Mouse (Mus musculus) limb, embryonic 12.5 days (tissue): ENCODE results near the gene Gm10295. TPM values are rescaled to one million over a fixed set of nuclear protein-coding genes. Genes with fewer than 3 reads are reported as not detected.

Experiments
- ATAC-seq: fragments of 200-750 bp; cut with Nextera tagmentation; 2 replicates; pipeline ENCODE4 v1.8.0; 2017; ENCODE audit warnings: low read depth, moderate TSS enrichment; ENCODE audit not compliant: insufficient number of reproducible peaks, insufficient read depth, low FRiP score, low TSS enrichment
- H3K27ac ChIP-seq: fragments of 300-500 bp; sonication (generic); 2 replicates; pipeline ENCODE4 v1.5.1; 2016; ENCODE audit warnings: mild to moderate bottlenecking, moderate library complexity
- H3K27me3 ChIP-seq: fragments of 300-500 bp; sonication (generic); 2 replicates; pipeline ENCODE4 v1.6.1; 2016; ENCODE audit warnings: mild to moderate bottlenecking, moderate library complexity
- H3K36me3 ChIP-seq: fragments of 300-500 bp; sonication (generic); 2 replicates; pipeline ENCODE4 v1.6.1; 2016; ENCODE audit warnings: mild to moderate bottlenecking, moderate library complexity
- H3K4me1 ChIP-seq: fragments of 300-500 bp; sonication (generic); replicated peaks from 2 replicates; pipeline ENCODE4 v1.6.1; 2016
- H3K4me2 ChIP-seq: fragments of 300-500 bp; sonication (generic); 2 replicates; pipeline ENCODE4 v1.6.1; 2016; ENCODE audit warnings: mild to moderate bottlenecking, moderate library complexity
- H3K4me3 ChIP-seq: fragments of 300-500 bp; sonication (generic); replicated peaks from 2 replicates; pipeline ENCODE4 v1.5.1; 2016; ENCODE audit warnings: mild to moderate bottlenecking
- H3K9ac ChIP-seq: fragments of 300-500 bp; sonication (generic); replicated peaks from 2 replicates; pipeline ENCODE4 v1.6.1; 2016; ENCODE audit warnings: mild to moderate bottlenecking, moderate library complexity
- H3K9me3 ChIP-seq: fragments of 300-500 bp; sonication (generic); 2 replicates; pipeline ENCODE4 v1.6.1; 2016; ENCODE audit warnings: mild to moderate bottlenecking, moderate library complexity
- WGBS: fragments of 180-500 bp; shearing (Covaris S2); methylation state at CpG from one replicate; pipeline ENCODE4 v1.1.7; 2016; 5-methylcytosine and 5-hydroxymethylcytosine counted together
- polyA plus RNA-seq: library from polyadenylated mRNA; unstranded; fragments of >200 nt; fragmentation: Nextera tagmentation; extraction: Ambion mirVana; gene quantifications from 2 replicates; pipeline ENCODE4 v1.2.1, GENCODE M21; 2016

Gm10295 gene
- polyA plus RNA-seq, 1 experiment from 2014 or later: not detected

DNA sequence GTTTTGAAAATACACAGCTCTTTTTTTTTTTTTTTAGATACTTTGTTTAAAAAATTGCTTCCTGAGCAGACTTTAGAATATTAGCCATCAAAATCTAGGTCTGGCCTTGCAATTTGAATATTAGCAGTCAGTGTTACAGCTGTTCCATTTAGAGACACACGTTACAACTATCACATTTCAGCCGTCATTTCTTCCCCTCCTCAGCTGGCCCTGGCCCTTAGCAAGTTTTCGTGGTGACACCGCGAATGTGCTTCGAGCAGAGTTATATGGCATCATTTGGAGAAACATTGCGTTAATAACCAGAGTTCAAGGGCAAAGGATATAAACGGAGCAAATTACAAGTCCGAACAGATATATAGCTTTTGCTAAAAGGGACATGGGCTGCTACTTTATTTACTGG is 2.4 kb downstream of the Gm10295 start:
- Histone ChIP-seq H3K9ac (no peak overlapping the region), H3K36me3 (no peaks in the 10 kb centered on the region), H3K27me3 (peaks cover 11% of the 10 kb centered on the region), H3K4me1 (peaks cover 5% of the 10 kb centered on the region; the same call in 1 of the 2 replicates), H3K9me3 (no peaks in the 10 kb centered on the region), H3K4me2 (no peak overlapping the region), H3K4me3 (no peak overlapping the region), H3K27ac (no peak overlapping the region)
- 58% methylated on average over 9 of the region's 9 CpGs for WGBS
- no peak for ATAC-seq

DNA sequence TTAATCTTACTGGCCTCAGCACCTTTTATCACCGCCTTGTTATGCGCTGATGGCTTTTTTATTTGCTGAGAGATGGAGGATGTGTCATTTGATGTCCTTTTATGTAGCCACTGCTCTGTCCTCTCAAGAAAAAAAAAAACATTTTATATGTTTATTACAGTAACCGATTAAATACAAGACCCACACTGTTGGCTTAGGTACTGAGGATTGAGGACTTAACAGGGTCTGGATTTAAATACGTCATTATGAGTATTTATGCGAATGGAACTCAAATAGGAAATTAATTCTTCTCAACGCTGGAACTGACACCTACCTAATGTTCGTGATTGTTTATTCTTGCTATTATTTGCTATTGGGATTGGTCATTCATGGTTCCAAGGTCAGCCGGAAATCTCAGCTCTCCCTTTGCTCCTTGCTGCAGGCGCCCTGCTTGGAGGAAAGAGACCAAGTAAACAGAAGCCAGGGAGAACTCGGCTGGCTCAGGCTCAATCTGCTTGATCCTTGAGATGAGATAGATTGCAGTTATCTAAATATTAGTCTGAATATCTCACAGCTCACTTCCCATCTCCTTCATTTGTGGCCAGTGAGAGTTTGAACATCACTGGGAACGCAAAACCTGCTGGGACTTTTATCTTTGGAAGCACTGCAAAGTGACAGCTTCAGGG is 26.2 kb downstream of the Gm10295 start:
- Histone ChIP-seq H3K4me1 (no peaks in the 10 kb centered on the region), H3K36me3 (no peaks in the 10 kb centered on the region), H3K9ac (no peak overlapping the region), H3K27me3 (no peaks in the 10 kb centered on the region), H3K4me3 (no peak overlapping the region), H3K9me3 (no peaks in the 10 kb centered on the region), H3K4me2 (no peak overlapping the region), H3K27ac (no peak overlapping the region)
- ATAC-seq: no peak
- 80% methylated on average over 11 of the region's 11 CpGs for WGBS

DNA sequence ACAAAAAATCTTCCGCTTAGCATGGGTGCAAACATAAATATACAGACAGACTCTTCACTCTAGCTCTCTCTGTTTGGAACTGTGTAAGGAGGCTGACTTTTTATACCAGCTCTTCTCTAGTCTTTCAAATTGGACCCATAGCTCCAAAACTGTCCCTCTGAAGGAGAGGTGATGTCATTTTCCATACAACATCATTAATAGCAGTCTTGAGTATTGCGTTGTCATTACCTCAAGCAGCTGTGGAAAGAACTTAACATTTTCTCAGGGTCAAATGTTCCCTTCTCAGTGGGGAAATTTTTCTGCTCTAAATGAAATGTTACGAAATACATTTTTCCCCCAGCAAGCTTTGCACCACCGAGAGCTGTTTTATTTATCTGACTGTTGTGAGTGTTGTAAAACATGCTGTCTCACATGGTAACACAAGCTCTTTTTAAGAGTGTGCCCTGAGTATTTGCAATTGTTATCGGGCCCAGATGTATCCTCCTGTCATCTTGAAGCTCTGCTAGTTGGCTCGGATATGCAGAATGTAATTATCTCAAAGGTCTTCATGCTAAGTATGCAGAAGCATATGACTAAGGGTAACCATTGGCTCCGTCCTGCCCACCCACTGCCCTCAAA is 38.0 kb downstream of the Gm10295 start:
- no peak overlapping the region for H3K4me2 ChIP-seq
- H3K4me1 ChIP-seq: peaks cover 4% of the 10 kb centered on the region; the same call in 1 of the 2 replicates
- H3K27ac ChIP-seq: no peak overlapping the region
- H3K4me3 ChIP-seq: no peak overlapping the region
- H3K9ac ChIP-seq: no peak overlapping the region
- ATAC-seq: no peak
- H3K36me3 ChIP-seq: no peaks in the 10 kb centered on the region
- WGBS: 83% methylated on average over 7 of the region's 7 CpGs
- no peaks in the 10 kb centered on the region for H3K27me3 ChIP-seq
- no peaks in the 10 kb centered on the region for H3K9me3 ChIP-seq

DNA sequence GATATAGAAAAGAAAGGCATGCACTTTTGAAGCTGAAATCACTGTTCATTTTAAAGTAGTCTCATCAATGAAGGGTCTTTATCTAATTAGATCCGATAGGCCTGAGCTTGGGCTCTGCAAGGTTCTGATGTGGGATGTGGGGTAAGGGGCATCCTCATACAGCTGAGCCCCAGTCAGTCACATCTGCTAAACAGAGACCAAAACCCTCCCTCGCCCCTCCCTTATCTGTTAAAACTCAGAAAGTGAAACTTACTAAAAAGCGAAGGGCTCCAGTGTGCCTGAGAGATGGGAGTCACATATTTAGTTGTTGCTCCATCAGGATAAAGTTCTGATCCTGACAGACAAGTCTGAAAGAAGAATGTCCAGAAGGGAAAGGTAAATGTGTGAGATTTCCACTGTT is 38.9 kb downstream of the Gm10295 start:
- no peak overlapping the region for H3K4me3 ChIP-seq
- H3K9ac ChIP-seq: no peak overlapping the region
- peaks cover 6% of the 10 kb centered on the region; the same call in 1 of the 2 replicates for H3K4me1 ChIP-seq
- WGBS: 69% methylated on average over 3 of the region's 3 CpGs
- H3K27ac ChIP-seq: no peak overlapping the region
- H3K9me3 ChIP-seq: no peaks in the 10 kb centered on the region
- ATAC-seq: no peak
- H3K4me2 ChIP-seq: no peak overlapping the region
- H3K36me3 ChIP-seq: no peaks in the 10 kb centered on the region
- H3K27me3 ChIP-seq: no peaks in the 10 kb centered on the region

DNA sequence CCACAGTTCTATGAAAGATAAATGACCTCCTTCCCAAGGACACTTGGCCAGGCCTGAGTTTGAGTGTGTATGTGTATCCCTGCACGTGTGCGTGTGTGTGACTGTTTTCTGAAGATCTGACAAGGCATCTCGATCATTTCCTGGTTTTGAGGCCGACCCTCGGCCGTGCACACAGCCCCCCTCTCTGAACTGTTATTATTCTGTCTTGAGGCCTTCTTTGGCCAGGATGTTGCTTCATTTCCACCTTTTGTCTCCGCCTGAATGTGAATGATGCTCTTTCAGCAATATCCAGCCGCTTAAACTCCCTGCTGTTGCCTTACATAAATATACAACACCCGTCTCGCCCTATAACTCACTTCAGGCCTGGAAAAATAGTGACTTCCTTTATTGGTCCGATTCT is 39.9 kb downstream of the Gm10295 start:
- no peak overlapping the region for H3K4me3 ChIP-seq
- 53% methylated on average over 11 of the region's 11 CpGs for WGBS
- H3K27ac ChIP-seq: no peak overlapping the region
- H3K36me3 ChIP-seq: no peaks in the 10 kb centered on the region
- peaks cover 7% of the 10 kb centered on the region; the same call in 1 of the 2 replicates for H3K4me1 ChIP-seq
- H3K9ac ChIP-seq: no peak overlapping the region
- no peak for ATAC-seq
- no peaks in the 10 kb centered on the region for H3K27me3 ChIP-seq
- H3K4me2 ChIP-seq: no peak overlapping the region
- no peaks in the 10 kb centered on the region for H3K9me3 ChIP-seq

DNA sequence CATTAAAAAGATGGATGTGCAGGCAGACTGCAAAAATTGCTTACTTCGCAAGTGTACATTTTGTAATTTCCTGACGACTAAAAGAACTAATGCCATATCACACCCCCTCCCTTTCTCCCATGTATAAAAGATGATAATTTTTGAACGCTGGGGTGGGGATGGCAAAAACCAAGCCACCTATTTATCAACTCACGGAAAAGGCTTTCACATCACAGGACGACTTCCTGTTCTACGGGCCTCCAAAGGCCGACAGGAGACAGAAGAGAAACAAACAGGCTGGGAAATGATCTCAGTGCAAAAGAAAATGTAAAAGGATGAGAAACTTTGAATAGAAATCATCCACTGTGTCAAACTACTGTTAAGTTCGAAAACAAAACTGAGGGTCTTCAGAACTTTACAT is 43.2 kb downstream of the Gm10295 start:
- WGBS: 38% methylated on average over 8 of the region's 8 CpGs
- Histone ChIP-seq H3K27ac (no peak overlapping the region), H3K9me3 (no peaks in the 10 kb centered on the region), H3K27me3 (no peaks in the 10 kb centered on the region), H3K9ac (no peak overlapping the region), H3K36me3 (no peaks in the 10 kb centered on the region), H3K4me3 (no peak overlapping the region), H3K4me1 (peaks cover 7% of the 10 kb centered on the region; the same call in 1 of the 2 replicates), H3K4me2 (no peak overlapping the region)
- ATAC-seq: no peak

DNA sequence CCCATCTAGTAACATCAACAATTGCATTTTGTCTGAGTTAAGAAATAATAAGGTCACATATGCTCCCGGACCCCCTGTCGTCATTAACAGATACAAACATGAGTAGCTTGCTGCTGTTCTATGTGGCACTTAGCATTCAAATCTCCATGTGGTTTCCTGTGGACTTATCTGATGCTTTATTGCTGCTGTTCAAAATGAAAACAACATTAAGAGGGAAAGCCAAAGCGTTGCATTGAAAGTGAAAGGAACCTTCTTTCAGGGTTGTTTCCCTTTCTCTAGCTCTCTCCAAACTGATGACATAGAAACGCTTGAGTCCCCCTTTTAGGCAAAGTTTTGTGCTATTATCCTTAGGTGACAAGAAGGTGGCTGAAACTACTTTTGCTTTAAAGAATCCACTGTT is 48.6 kb downstream of the Gm10295 start:
- Histone ChIP-seq H3K9ac (no peak overlapping the region), H3K9me3 (no peaks in the 10 kb centered on the region), H3K4me1 (0 out of 2 replicates have a peak, but pooled peaks cover 3% of the 10 kb centered on the region), H3K36me3 (no peaks in the 10 kb centered on the region), H3K27me3 (no peaks in the 10 kb centered on the region), H3K27ac (no peak overlapping the region), H3K4me2 (no peak overlapping the region), H3K4me3 (no peak overlapping the region)
- WGBS: 80% methylated on average over 4 of the region's 4 CpGs
- ATAC-seq: no peak
